Mouse (Mus musculus): ENCODE measurements around the gene Slc22a8. TPM values are rescaled to one million over a fixed set of nuclear protein-coding genes. Genes with fewer than 3 reads are reported as not detected.
A peak's percentile ranks its signal among the peaks of the same experiment; 100 is the strongest.

The Slc22a8 gene
- polyA plus RNA-seq, 1 experiment from 2014 or later = 4.8 TPM

DNA sequence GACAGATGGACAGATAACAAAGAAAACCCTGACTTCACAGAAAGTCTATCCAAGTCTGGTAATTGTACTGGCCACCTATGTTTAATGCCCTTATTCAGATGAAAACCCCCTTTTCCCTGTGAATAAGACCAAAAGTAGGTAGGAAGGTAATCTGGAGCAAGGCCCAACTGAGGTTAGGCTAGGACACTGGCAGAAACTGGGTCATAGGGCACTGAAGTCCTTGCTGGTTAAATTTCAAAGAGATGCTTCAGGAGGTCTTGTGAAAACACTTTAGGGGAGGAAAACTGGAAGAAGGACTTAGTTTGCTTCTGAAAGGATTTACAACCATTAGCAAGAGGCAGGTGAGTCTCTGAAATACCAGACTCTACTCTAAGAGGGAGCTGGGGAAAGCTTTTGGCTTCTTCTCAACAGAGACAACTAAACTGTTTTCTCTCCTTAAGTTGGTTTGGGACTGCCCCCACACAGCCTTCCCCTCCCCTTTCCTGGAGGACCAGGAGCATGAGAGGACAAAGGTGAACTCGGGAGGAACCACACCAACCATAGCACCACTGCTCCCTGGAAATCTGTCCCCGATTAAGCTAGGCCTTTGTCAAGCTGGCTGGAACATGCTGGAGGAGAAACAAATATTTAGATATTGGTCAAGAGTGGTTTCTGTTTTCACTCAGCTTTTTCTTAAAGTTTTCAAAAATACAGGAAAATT, 20.6 kb upstream of the Slc22a8 start:
- no peak for ATAC-seq
- no peak overlapping the region for H3K9ac ChIP-seq (ENCODE audit: low read length)
- no peaks in the 10 kb centered on the region for H3K36me3 ChIP-seq (ENCODE audit: control insufficient read depth, insufficient read depth, low read length)
- DNase-seq (ENCODE audit: low spot score) = no peak
- 74% methylated on average over 2 of the region's 2 CpGs for WGBS
- H3K4me3 ChIP-seq (ENCODE audit: low read depth, low read length) = no peak overlapping the region
- 0 out of 2 replicates have a peak, but pooled peaks cover 2% of the 10 kb centered on the region for H3K4me1 ChIP-seq (ENCODE audit: control insufficient read depth, insufficient read depth, low read length)
- H3K9me3 ChIP-seq (replicated peaks; ENCODE audit: control insufficient read depth, low read length) = no peaks in the 10 kb centered on the region
- H3K4me2 ChIP-seq (ENCODE audit: low read length) = no peak overlapping the region
- no peaks in the 10 kb centered on the region for H3K27me3 ChIP-seq (replicated peaks; ENCODE audit: control insufficient read depth, insufficient read depth, low read length)
- H3K27ac ChIP-seq (ENCODE audit: low read depth, low read length) = no peak overlapping the region

DNA sequence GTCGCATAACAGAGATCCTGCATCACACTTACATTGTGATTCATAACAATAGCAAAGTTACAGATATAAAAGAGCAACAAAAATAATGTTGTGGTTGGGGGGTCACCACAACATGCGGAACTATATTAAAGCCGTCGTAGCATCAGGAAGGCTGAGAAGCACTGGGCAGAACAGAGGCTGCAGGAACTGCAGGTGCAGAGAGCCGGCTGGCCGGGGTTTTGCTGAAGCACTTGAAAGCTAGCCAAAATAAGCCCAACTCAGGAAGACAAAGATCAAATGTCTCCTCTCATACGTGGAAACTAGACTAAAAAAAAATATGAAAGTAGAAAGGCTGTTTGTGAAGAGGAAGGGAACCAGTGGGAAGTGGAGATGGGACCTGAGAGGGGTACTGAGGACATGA, 19.3 kb upstream of the Slc22a8 start:
- Histone ChIP-seq H3K27ac (ENCODE audit: low read depth, low read length) (no peak overlapping the region), H3K4me2 (ENCODE audit: low read length) (no peak overlapping the region), H3K9me3 (replicated peaks; ENCODE audit: control insufficient read depth, low read length) (no peaks in the 10 kb centered on the region), H3K9ac (ENCODE audit: low read length) (no peak overlapping the region), H3K4me3 (ENCODE audit: low read depth, low read length) (no peak overlapping the region), H3K36me3 (ENCODE audit: control insufficient read depth, insufficient read depth, low read length) (no peaks in the 10 kb centered on the region), H3K4me1 (ENCODE audit: control insufficient read depth, insufficient read depth, low read length) (no peaks in the 10 kb centered on the region), H3K27me3 (replicated peaks; ENCODE audit: control insufficient read depth, insufficient read depth, low read length) (no peaks in the 10 kb centered on the region)
- 68% methylated on average over 7 of the region's 7 CpGs for WGBS
- ATAC-seq = no peak
- no peak for DNase-seq (ENCODE audit: low spot score)

GRCm38 (mm10) chr19:8572485-8572884, 18.6 kb upstream of the Slc22a8 start:
- no peak overlapping the region for H3K4me3 ChIP-seq (ENCODE audit: low read depth, low read length)
- no peak overlapping the region for H3K4me2 ChIP-seq (ENCODE audit: low read length)
- H3K27me3 ChIP-seq (replicated peaks; ENCODE audit: control insufficient read depth, insufficient read depth, low read length) = no peaks in the 10 kb centered on the region
- ATAC-seq (no peak), DNase-seq (ENCODE audit: low spot score) (no peak)
- H3K9me3 ChIP-seq (replicated peaks; ENCODE audit: control insufficient read depth, low read length) = no peaks in the 10 kb centered on the region
- 45% methylated on average over 3 of the region's 3 CpGs for whole genome bisulfite sequencing
- H3K27ac ChIP-seq (ENCODE audit: low read depth, low read length) = no peak overlapping the region
- no peak overlapping the region for H3K9ac ChIP-seq (ENCODE audit: low read length)
- no peaks in the 10 kb centered on the region for H3K36me3 ChIP-seq (ENCODE audit: control insufficient read depth, insufficient read depth, low read length)
- no peaks in the 10 kb centered on the region for H3K4me1 ChIP-seq (ENCODE audit: control insufficient read depth, insufficient read depth, low read length)

- Histone ChIP-seq H3K27ac (ENCODE audit: low read depth, low read length) (no peak overlapping the region), H3K27me3 (replicated peaks; ENCODE audit: control insufficient read depth, insufficient read depth, low read length) (no peaks in the 10 kb centered on the region), H3K4me2 (ENCODE audit: low read length) (no peak overlapping the region), H3K36me3 (ENCODE audit: control insufficient read depth, insufficient read depth, low read length) (no peaks in the 10 kb centered on the region), H3K4me1 (ENCODE audit: control insufficient read depth, insufficient read depth, low read length) (0 out of 2 replicates have a peak, but pooled peaks cover 3% of the 10 kb centered on the region), H3K4me3 (ENCODE audit: low read depth, low read length) (no peak overlapping the region), H3K9ac (ENCODE audit: low read length) (no peak overlapping the region), H3K9me3 (replicated peaks; ENCODE audit: control insufficient read depth, low read length) (no peaks in the 10 kb centered on the region)
- no peak for DNase-seq (ENCODE audit: low spot score)
- no peak for ATAC-seq
- 90% methylated on average over 4 of the region's 4 CpGs for WGBS
Measured at GRCm38 (mm10) chr19:8577432-8577831, 13.6 kb upstream of the Slc22a8 start.

DNA sequence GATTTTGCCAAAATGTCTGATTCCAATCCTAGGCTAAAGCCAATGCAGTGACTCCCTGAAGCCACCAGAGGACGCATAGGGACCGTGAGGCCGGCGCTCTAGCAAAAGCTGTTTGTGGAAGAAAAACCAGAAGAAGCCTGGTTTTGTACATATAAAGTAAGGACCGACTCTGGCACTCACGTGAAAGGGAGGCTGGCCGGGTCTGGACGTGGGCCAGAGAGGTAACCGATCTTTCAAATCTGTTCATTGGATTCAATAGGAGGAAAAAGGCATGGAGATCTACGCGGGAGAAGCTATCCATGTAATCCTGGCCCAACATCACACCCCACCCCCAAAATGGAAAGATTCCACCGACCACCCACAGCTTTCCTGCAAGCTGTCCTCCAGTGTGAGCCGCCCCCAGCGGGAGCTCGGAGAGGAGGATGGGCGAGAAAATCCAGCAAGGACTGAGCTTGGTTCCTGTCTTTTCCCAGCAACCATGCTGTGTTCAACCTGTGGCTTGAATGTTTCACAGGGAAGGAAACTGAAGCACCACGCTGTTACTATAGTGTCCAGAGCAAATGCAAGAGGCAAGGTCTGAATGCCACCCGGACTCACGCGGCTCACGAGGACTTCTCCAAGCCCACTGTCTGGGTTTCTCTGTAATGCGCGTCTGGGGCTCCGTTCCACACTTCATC, 12.6 kb upstream of the Slc22a8 start:
- no peaks in the 10 kb centered on the region for H3K9me3 ChIP-seq (replicated peaks; ENCODE audit: control insufficient read depth, low read length)
- H3K27me3 ChIP-seq (replicated peaks; ENCODE audit: control insufficient read depth, insufficient read depth, low read length) = no peaks in the 10 kb centered on the region
- peak; percentile 80 for ATAC-seq
- H3K4me1 ChIP-seq (ENCODE audit: control insufficient read depth, insufficient read depth, low read length) = 0 out of 2 replicates have a peak, but pooled peaks cover 3% of the 10 kb centered on the region
- H3K4me3 ChIP-seq (ENCODE audit: low read depth, low read length) = peak overlapping the region; percentile 19
- H3K9ac ChIP-seq (ENCODE audit: low read length) = peak overlapping the region; percentile 50
- DNase-seq (ENCODE audit: low spot score) = peak; percentile 87
- no peak overlapping the region for H3K27ac ChIP-seq (ENCODE audit: low read depth, low read length)
- H3K4me2 ChIP-seq (ENCODE audit: low read length) = peak overlapping the region; percentile 59
- WGBS = 7% methylated on average over 24 of the region's 24 CpGs
- no peaks in the 10 kb centered on the region for H3K36me3 ChIP-seq (ENCODE audit: control insufficient read depth, insufficient read depth, low read length)

GRCm38 (mm10) chr19:8578970-8579342, 12.1 kb upstream of the Slc22a8 start:
- DNase-seq (ENCODE audit: low spot score) = no peak
- Histone ChIP-seq H3K36me3 (ENCODE audit: control insufficient read depth, insufficient read depth, low read length) (no peaks in the 10 kb centered on the region), H3K9ac (ENCODE audit: low read length) (peak overlapping the region; percentile 50; the same call in 1 of the 2 replicates), H3K4me2 (ENCODE audit: low read length) (peak overlapping the region; percentile 59), H3K9me3 (replicated peaks; ENCODE audit: control insufficient read depth, low read length) (no peaks in the 10 kb centered on the region), H3K27me3 (replicated peaks; ENCODE audit: control insufficient read depth, insufficient read depth, low read length) (no peaks in the 10 kb centered on the region), H3K27ac (ENCODE audit: low read depth, low read length) (peak overlapping the region; percentile 14; the same call in 1 of the 2 replicates), H3K4me1 (ENCODE audit: control insufficient read depth, insufficient read depth, low read length) (0 out of 2 replicates have a peak, but pooled peaks cover 3% of the 10 kb centered on the region), H3K4me3 (ENCODE audit: low read depth, low read length) (no peak overlapping the region; the same call in 1 of the 2 replicates)
- WGBS = 83% methylated on average over 2 of the region's 2 CpGs
- no peak for ATAC-seq

DNA sequence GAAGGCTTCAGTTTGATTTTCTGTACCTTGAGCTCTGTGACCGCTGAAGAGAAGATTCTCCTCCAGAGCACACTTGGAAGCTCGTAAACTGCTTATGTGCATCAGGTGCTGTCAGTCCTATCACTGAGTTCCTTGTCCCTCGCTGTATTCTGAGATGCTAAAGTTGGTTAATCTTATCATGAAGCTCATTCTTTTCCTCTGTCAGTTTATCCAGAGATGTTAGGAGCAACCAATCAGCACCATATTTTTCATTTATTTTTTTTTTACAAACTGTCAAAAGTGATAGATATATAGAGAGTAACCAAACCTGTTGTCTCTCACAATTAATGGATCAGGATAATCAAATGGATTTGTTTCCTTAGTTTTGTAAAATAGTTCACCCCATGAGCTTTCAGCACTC, 5.8 kb upstream of the Slc22a8 start:
- Histone ChIP-seq H3K4me2 (ENCODE audit: low read length) (no peak overlapping the region), H3K9ac (ENCODE audit: low read length) (no peak overlapping the region), H3K27me3 (replicated peaks; ENCODE audit: control insufficient read depth, insufficient read depth, low read length) (no peaks in the 10 kb centered on the region), H3K4me1 (ENCODE audit: control insufficient read depth, insufficient read depth, low read length) (no peaks in the 10 kb centered on the region), H3K27ac (ENCODE audit: low read depth, low read length) (no peak overlapping the region), H3K4me3 (ENCODE audit: low read depth, low read length) (no peak overlapping the region), H3K9me3 (replicated peaks; ENCODE audit: control insufficient read depth, low read length) (no peaks in the 10 kb centered on the region), H3K36me3 (ENCODE audit: control insufficient read depth, insufficient read depth, low read length) (no peaks in the 10 kb centered on the region)
- 90% methylated on average over 3 of the region's 3 CpGs for WGBS
- DNase-seq (ENCODE audit: low spot score) (no peak), ATAC-seq (no peak)

DNA sequence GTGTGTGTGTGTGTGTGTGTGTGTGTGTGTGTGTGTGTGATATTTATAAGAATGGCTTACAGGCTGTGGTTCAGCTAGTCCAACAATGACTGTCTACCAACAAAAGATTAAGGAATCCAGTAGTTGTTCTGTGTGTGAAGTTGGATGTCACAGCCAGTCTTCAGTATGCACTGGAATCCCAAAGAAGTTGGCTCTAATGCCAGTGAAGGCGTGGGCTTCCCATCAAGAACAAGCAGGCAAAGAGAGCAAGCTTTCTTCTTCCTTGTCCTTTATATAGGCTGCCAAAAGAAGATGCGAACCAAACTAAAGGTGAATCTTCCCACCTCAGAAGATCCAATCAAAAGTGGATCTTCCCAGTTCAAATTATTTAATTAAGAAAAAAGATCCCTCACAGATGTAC, 5.2 kb upstream of the Slc22a8 start:
- no peak for DNase-seq (ENCODE audit: low spot score)
- no peaks in the 10 kb centered on the region for H3K36me3 ChIP-seq (ENCODE audit: control insufficient read depth, insufficient read depth, low read length)
- no peak overlapping the region for H3K4me2 ChIP-seq (ENCODE audit: low read length)
- no peak for ATAC-seq
- H3K27me3 ChIP-seq (replicated peaks; ENCODE audit: control insufficient read depth, insufficient read depth, low read length) = no peaks in the 10 kb centered on the region
- no peaks in the 10 kb centered on the region for H3K4me1 ChIP-seq (ENCODE audit: control insufficient read depth, insufficient read depth, low read length)
- no peak overlapping the region for H3K4me3 ChIP-seq (ENCODE audit: low read depth, low read length)
- H3K27ac ChIP-seq (ENCODE audit: low read depth, low read length) = no peak overlapping the region
- H3K9ac ChIP-seq (ENCODE audit: low read length) = no peak overlapping the region
- H3K9me3 ChIP-seq (replicated peaks; ENCODE audit: control insufficient read depth, low read length) = no peaks in the 10 kb centered on the region
- WGBS = 89% methylated on average over 2 of the region's 2 CpGs

DNA sequence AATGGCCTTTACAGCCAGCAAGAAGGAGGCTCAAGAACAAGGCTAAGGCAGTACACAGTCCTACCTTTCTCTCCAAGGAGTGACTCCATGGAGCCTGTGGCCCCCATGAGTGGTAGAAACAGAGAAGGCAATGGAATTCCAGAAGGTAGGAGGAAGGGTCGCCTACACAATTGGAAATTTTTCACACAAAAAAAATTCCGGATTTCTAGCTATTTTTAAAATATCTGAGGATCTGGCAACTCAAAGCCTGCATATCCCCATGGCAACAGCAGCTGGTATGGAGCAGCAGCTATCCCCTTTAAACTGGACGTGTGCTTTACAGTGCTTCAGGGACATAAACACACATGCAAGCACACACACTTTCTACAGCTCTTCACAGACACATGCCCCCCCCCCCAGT, 4.7 kb upstream of the Slc22a8 start:
- no peaks in the 10 kb centered on the region for H3K9me3 ChIP-seq (replicated peaks; ENCODE audit: control insufficient read depth, low read length)
- H3K27ac ChIP-seq (ENCODE audit: low read depth, low read length) = no peak overlapping the region
- H3K4me2 ChIP-seq (ENCODE audit: low read length) = no peak overlapping the region
- WGBS = 62% methylated on average over 3 of the region's 3 CpGs
- ATAC-seq (no peak), DNase-seq (ENCODE audit: low spot score) (no peak)
- H3K4me3 ChIP-seq (ENCODE audit: low read depth, low read length) = no peak overlapping the region
- H3K9ac ChIP-seq (ENCODE audit: low read length) = no peak overlapping the region
- no peaks in the 10 kb centered on the region for H3K27me3 ChIP-seq (replicated peaks; ENCODE audit: control insufficient read depth, insufficient read depth, low read length)
- H3K4me1 ChIP-seq (ENCODE audit: control insufficient read depth, insufficient read depth, low read length) = no peaks in the 10 kb centered on the region
- H3K36me3 ChIP-seq (ENCODE audit: control insufficient read depth, insufficient read depth, low read length) = no peaks in the 10 kb centered on the region
